Mouse (Mus musculus) left cerebral cortex, postnatal 14 days (tissue): Measurements from ENCODE around the gene Fcho2. TPM values are rescaled to one million over a fixed set of nuclear protein-coding genes. Genes with fewer than 3 reads are reported as not detected.

Experiments used
- DNase-seq, 2 experiments: peaks; one replicate each; pipeline ENCODE4 v3.0.0; 2021 to 2022; ENCODE audit warnings: low spot score in 2 of 2, mixed read lengths in 1 of 2
- intact Hi-C: fragments of 180-260 bp; cut with DNase I; formaldehyde crosslinking; loops from one replicate; pipeline ENCODE4 v1.15.1; 2025
- total RNA-seq, 2 experiments: library from RNA; stranded (reverse); gene quantifications; 2 replicates each; pipeline ENCODE4 v1.2.3; 2021

Gene Fcho2
- total RNA-seq, 2 experiments from 2014 or later = 36.7 to 36.9 TPM

- intact Hi-C loops = loop anchor here (2.0 kb wide), 1 partner anchor 85 kb away; no protein-coding TSS in a partner anchor
- no peak for DNase-seq
Measured at GRCm38 (mm10) chr13:98812285-98812684, 3.0 kb downstream of the Fcho2 start.

DNA sequence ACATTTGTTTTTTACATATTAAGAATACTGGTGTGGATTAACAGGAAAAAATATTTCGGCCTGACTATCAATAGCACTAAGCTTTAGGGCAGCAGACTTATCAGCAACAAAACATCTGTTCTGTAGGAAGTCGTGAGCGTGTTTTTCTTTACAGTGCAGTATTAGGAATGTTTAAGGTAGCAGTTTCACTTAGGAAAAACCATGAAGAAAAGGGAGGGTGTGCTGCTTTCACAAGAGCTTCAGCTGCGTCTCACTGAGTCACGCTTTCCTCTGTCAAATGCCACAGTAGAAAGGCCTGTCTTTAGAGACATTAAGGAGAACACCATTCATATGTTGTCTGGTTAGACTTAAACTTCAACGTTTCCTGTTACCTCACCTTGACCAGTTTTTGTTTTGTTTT, 5.1 kb downstream of the Fcho2 start:
- intact Hi-C loops = no loop called here
- DNase-seq = no peak

DNA sequence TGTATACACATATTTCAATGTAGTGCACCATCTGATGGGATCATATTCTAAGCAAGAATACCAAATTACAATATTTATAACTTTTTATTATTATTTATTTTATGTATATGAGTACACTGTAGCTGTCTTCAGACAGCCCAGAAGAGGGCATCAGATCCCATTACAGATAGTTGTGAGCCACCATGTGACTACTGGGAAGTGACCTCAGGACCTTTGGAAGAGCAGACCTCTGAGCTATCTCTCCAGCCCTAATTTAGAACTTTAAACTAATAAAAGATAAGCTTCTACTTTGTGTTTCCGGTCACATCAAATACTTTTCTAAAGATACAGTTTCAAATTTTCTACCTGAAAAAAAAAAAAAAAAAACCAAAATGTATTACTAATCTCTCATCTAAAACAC, 6.2 kb downstream of the Fcho2 start:
- no peak for DNase-seq
- intact Hi-C loops = no loop called here

DNA sequence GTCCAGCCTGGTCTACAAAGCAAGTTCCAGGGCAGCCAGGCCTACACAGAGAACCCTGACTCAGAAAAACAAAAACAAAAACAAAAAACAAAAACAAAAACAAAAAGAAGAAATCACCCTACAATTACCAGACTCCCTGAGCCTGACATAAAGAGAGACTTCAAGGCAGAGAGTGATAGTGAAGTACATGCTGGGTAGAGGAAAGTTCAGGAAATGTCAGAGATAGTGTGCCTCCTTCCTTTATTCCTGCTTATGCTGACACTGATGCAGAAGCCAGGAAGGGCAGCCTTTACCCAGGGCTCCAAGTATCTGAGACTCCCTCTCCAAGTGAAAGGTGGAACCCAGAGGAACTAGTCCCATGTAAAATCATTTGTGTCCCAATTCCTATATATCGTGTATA, 10.8 kb downstream of the Fcho2 start:
- DNase-seq = no peak
- intact Hi-C loops = no loop called here

DNA sequence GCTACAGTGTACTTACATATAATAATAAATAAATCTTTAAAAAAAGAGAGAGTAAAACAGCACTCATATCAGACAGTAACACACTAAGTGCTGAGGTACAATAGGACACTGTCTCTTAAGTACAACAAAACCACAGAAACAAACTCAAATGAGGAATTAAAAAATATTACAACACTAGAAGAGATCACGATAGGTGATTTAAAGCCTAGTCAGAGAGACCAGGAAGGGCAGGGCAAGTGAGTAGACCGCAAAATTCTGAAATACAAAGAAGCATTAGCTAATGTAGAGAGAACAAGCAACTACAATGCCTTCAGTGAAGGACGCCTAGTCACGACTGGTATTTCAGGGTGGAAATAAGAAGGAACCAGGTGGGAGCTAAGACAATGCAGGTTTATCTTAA, 11.6 kb downstream of the Fcho2 start:
- no peak for DNase-seq
- intact Hi-C loops = no loop called here

DNA sequence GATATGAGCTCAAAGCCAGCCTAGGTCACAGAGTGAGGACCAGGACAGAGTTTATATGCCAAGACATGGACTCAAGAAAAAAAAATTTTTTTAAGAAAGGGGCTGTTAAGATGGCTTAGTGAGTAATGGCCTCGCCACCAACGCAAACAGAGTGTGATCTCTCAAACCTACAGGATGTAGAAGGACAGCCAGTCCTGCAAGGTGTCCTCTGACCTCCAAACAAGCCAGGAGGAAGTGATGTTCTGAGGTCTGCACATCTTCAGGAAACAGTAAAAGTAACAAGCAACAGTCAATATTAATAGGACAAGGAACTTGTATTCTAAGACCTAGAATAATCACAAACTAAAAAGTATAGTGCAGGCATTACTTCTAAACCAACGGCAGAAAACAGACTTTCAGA, 12.3 kb downstream of the Fcho2 start:
- intact Hi-C loops = no loop called here
- no peak for DNase-seq

- intact Hi-C loops = no loop called here
Measured at GRCm38 (mm10) chr13:98795511-98795910, 19.7 kb downstream of the Fcho2 start.

GRCm38 (mm10) chr13:98792864-98793263, 22.4 kb downstream of the Fcho2 start:
- intact Hi-C loops = no loop called here
- DNase-seq = no peak

More at GRCm38 (mm10) chr13:98795511-98795910, 19.7 kb downstream of the Fcho2 start:
- DNase-seq = no peak

DNA sequence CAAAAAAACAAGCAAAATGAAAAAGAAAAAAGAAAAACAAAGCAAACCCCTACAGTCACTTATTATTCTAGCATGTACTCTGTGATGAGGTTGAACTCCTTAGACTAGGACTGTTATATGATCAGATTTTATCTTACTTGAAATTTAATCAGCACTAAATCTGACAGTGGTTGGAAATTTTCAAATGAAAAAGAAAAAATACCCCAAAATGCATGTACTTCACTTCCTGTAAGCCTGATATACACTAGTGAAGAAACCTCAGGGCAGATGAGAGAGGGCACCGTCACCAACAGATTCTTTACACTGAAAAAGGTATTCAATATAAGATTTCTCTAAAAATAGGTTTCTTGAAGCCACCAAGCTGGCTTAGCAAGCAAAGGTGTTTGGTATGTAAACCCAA, 23.6 kb downstream of the Fcho2 start:
- DNase-seq = no peak
- intact Hi-C loops = no loop called here

DNA sequence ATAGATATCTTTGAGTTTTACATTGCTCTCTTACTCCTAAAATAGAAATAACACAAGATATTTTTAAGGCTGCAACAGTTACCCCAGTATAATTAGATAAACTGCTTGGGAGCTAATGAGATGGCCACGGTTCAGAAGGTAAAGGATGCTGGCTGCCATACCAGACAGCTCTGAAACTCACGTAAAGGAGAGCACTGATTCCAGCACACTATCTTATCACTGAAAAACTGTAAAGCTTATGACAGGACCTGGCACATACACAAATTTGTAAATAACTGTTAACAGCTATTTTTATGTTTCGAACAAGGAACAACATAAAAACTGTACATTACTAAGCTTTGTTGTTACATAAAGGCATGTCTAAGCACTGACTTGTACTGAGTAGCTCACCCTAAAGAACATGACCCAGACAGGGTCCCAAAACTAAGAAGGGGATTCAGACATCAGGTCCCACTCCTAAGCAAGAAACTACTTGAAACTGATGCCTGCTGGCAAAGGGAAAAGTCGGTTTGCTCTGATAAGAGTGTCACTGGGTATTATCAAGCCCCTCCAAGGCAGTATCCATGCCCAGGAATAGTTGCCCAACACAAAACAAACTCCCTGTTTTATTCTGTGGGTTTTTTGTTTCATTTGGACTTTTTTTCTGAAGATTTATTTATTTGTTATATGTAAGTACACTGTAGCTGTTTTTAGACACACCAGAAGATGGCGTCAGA, 28.1 kb downstream of the Fcho2 start:
- intact Hi-C loops = no loop called here

DNA sequence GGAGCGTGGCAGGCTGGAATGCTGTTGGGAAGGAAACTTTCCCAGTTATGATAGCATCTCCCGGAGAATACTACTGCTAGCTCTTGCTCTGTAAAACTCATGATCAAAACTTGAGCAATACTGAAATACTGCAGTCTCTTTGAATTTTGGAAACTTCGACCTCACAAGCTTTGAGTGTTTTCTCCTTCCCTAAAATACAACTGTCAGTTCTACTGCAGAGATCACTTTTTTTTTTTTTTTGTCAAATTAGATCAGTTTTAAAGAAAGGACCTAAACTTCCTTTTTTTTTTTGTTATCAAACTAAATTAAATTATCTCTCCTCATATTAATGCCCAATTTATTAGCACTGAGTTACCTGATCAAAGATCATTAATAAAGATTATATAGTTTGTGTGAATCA, 37.3 kb downstream of the Fcho2 start:
- intact Hi-C loops = no loop called here

More for the DNA sequence above, 28.1 kb downstream of the Fcho2 start:
- DNase-seq = no peak

DNA sequence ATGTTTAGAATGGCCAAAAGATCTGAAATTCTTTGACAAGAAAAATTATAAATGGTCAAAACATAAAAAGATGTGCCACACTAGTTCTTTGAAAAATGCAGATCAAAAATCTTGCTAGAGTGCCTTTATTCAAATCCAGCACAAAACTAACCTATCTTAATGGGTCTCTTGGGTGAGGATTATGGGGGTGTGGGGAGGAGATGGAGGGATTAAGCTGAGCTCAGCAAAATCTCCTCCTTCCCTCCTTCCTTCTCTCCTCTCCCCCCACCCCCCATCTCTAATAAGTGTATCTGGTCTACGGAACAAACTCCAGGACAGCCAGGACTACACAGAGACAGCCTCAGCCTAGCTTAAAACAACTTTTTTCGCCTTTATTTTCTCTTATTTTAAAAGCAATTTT, 43.8 kb downstream of the Fcho2 start:
- intact Hi-C loops = no loop called here
- no peak for DNase-seq

More for the DNA sequence above, 37.3 kb downstream of the Fcho2 start:
- DNase-seq = no peak

DNA sequence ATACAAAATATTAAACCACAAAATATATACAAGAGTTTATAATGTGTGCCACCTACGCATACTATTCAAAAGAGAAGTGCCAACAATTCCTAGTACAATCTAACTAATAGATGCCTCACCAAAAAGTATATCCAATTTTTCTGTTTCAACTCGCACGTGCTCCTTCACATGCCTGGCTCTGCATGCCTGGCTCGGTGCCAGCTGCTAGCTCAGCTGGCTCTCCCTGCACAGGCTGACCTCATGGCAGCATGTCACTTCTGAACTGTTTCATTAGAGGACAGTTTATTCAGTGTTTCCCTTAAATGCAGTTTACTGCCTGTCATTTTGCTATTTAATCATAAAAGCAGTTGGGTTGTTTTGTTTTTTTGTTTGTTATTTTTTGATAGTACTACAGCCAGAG, 46.9 kb downstream of the Fcho2 start:
- DNase-seq = peak; percentile 26 to 37
- intact Hi-C loops = no loop called here

DNA sequence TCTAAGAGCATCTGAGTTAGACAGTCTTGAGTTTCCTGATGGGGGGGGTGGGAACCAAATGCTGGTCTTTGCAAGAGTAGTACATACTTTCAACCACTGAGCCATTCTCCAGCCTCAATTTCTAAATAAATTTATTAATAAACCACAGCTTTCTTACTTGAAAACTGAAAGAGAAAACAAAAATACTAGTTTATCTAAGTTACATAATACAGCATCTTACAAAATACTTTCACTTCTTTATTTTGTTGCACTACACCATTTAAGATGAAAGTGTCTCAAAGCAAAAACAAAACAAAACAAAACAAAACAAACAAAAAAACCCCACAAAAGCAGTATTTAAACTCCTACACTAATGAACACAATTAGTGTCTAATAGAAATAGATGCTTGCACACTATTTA, 53.5 kb downstream of the Fcho2 start:
- intact Hi-C loops = no loop called here
- no peak for DNase-seq

- no peak for DNase-seq
- intact Hi-C loops = no loop called here
Measured at GRCm38 (mm10) chr13:98755886-98756285, 59.4 kb downstream of the Fcho2 start.

- DNase-seq = no peak
- intact Hi-C loops = no loop called here
Measured at GRCm38 (mm10) chr13:98744679-98745078, 70.6 kb downstream of the Fcho2 start.

DNA sequence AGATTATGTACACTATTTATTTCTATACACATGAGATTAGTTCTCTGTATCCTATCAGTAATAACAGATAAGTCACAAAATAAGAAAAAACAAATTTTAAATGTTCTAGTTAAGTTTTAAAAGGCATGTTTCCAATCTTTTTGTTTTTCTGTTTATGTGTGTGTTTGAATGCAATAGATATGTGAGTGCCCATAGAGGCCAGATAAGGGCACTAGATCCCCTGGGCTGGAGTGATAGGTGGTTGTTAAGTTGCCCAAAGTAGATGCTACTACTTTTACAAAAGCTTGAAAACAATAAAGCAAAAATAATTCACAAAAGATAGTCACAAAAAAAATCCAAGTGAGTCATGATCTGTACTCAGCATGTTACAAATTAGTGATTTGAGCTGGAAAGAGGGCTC, 71.4 kb downstream of the Fcho2 start:
- no peak for DNase-seq
- intact Hi-C loops = no loop called here

GRCm38 (mm10) chr13:98743214-98743613, 72.0 kb downstream of the Fcho2 start:
- no peak for DNase-seq
- intact Hi-C loops = no loop called here

- DNase-seq = no peak
- intact Hi-C loops = no loop called here
Measured at GRCm38 (mm10) chr13:98738213-98738612, 77.0 kb downstream of the Fcho2 start.

DNA sequence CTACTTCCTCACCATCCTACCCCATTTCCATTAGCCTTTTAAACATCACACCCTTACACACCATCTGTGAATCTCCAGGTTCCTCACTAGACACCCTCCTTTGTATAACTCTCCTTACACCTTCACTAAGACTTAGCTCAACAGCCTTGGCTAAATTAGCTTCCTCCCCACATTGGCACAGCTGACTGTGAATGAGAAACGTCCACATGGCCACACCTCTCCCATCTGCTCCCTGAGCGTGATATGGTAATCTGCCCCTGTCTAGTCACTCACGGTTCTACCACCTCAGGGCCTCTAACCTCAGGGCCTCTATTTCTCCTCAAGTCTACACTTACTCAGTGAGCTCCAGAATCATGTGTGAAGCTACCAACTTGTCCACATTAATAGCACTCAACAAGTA, 82.0 kb downstream of the Fcho2 start:
- DNase-seq = no peak
- intact Hi-C loops = no loop called here

DNA sequence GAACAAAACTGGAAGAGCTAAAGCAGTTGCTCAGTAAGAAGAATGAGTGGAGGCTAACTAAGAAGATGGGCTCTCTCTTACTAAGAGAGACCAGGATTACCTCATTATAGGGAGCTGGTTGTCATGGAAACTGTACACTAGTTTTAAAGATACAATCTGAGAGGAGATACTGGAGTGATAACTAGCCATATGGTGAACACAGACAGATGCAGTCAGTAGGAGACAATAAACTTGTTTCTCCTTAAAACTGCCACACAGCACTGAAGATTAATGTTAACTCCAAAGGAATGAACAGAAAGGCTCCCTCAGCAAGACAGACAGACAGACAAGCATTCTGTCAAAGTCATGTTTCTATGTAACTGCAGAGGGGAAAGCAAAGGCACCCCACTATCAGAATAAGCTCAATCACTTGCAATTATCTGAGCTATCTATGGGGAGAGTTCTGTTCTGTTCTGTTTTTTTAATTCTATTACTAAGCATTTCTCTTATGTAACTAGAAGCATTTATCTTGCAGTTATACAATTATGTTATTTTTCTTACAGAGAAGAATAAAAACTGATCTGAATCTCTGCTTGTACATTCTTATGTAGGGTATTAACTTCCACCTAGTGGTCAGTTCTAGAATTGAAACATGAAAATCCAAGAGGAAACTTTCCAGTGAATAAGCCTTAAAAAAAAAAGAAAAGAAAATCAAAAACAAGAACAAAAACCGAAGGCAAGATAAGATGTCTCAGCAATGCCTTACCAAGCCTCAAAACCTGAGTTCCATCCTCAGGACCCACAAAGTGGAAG, 85.8 kb downstream of the Fcho2 start:
- intact Hi-C loops = no loop called here
- peak in 1 of 2 experiments; percentile 33 for DNase-seq
